Mouse (Mus musculus): ENCODE results near the gene Kdsr. TPM values are rescaled to one million over a fixed set of nuclear protein-coding genes. Genes with fewer than 3 reads are reported as not detected.

Gene Kdsr
- 25.6 and 31.8 TPM in 2 replicates for polyA plus RNA-seq (2015; fragmentation: Nextera tagmentation; extraction: Ambion mirVana)

GRCm38 (mm10) chr1:106759572-106760435 lies at the start of gene Kdsr:
Kdsr (minus strand) TSS chr1:106759727.
- peak; percentile 99 for ATAC-seq
- H3K9me3 ChIP-seq (ENCODE audit: low read length): no peaks in the 10 kb centered on the region
- peaks cover 12% of the 10 kb centered on the region; the same call in 1 of the 2 replicates for H3K4me1 ChIP-seq (ENCODE audit: insufficient read depth, low read depth, low read length)
- no peaks in the 10 kb centered on the region for H3K27me3 ChIP-seq (replicated peaks; ENCODE audit: insufficient read depth, low read length)
- WGBS: 2% methylated on average over 47 of the region's 51 CpGs
- peak; percentile 99 for DNase-seq (ENCODE audit: low spot score)
- H3K4me3 ChIP-seq (ENCODE audit: low read depth, low read length): peak within 1 kb of the TSS; percentile 75
- H3K27ac ChIP-seq (ENCODE audit: low read length): peak within 1 kb of the TSS; percentile 96
- peak within 1 kb of the TSS; percentile 83 for H3K9ac ChIP-seq (replicated peaks; ENCODE audit: low read depth)
- peak within 1 kb of the TSS; percentile 96 for H3K4me2 ChIP-seq (replicated peaks; ENCODE audit: low read depth, low read length)
- TF ChIP-seq CTCF (IDR thresholded peaks at IDR 0.05) (peak; percentile 43), EP300 (IDR thresholded peaks at IDR 0.05) (no peak)
- H3K36me3 ChIP-seq (ENCODE audit: insufficient read depth, low read length): no peaks in the 10 kb centered on the region

DNA sequence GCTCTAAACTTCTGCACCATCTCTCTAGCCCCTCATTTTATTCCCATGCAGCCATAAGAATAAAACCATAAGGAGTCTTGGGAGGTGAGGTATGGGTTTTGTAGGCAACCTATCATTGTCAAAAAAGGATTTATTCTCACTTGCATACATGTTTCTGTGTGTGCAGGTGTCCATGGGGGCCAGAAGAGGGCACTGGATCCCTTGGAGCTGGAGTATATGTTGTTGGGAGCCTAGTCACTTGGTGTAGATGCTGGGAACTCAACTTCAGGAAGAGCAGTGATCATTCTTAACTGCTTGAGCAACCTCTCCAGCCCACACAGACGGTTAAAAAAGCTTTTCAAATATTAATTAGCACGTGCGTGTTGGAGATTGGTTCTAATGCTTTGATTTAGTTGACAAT lies 40.4 kb upstream of the Kdsr start:
- TF ChIP-seq CTCF (IDR thresholded peaks at IDR 0.05) (peak; percentile 23; the same call in 1 of the 2 replicates), EP300 (IDR thresholded peaks at IDR 0.05) (no peak)
- Histone ChIP-seq H3K9ac (replicated peaks; ENCODE audit: low read depth) (no peak overlapping the region), H3K27ac (ENCODE audit: low read length) (no peak overlapping the region), H3K4me1 (ENCODE audit: insufficient read depth, low read depth, low read length) (no peaks in the 10 kb centered on the region), H3K4me2 (replicated peaks; ENCODE audit: low read depth, low read length) (no peak overlapping the region), H3K36me3 (ENCODE audit: insufficient read depth, low read length) (no peaks in the 10 kb centered on the region), H3K4me3 (ENCODE audit: low read depth, low read length) (no peak overlapping the region), H3K9me3 (ENCODE audit: low read length) (no peaks in the 10 kb centered on the region), H3K27me3 (replicated peaks; ENCODE audit: insufficient read depth, low read length) (no peaks in the 10 kb centered on the region)
- 86% methylated on average over 3 of the region's 3 CpGs for WGBS
- no peak for DNase-seq (ENCODE audit: low spot score)
- ATAC-seq: no peak

DNA sequence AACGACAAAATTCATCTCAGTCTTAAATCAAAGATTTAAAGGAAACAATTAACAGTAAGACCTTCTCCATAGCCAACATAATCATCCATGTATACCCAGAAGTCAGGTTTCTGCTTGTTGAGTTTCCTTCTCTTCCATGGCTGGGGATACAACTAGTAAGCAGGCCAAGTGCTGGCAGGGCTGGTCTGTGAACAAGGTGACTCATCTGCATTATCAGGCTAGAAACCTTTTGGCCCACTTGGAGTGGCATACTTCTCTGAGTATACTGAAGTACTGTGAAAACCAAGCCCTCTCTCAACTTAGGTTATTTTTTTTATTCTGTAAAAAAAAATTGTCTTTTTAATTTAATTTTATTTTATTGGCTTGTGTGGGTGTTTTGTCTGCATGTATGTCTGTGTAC lies 39.9 kb upstream of the Kdsr start:
- TF ChIP-seq EP300 (IDR thresholded peaks at IDR 0.05): no peak
- TF ChIP-seq CTCF (IDR thresholded peaks at IDR 0.05): no peak
- H3K27me3 ChIP-seq (replicated peaks; ENCODE audit: insufficient read depth, low read length): no peaks in the 10 kb centered on the region
- H3K4me1 ChIP-seq (ENCODE audit: insufficient read depth, low read depth, low read length): no peaks in the 10 kb centered on the region
- H3K36me3 ChIP-seq (ENCODE audit: insufficient read depth, low read length): no peaks in the 10 kb centered on the region
- WGBS: 46% methylated on average over 1 of the region's 1 CpGs
- no peak for DNase-seq (ENCODE audit: low spot score)
- no peaks in the 10 kb centered on the region for H3K9me3 ChIP-seq (ENCODE audit: low read length)
- H3K9ac ChIP-seq (replicated peaks; ENCODE audit: low read depth): no peak overlapping the region
- no peak for ATAC-seq
- no peak overlapping the region for H3K4me2 ChIP-seq (replicated peaks; ENCODE audit: low read depth, low read length)
- no peak overlapping the region for H3K4me3 ChIP-seq (ENCODE audit: low read depth, low read length)
- H3K27ac ChIP-seq (ENCODE audit: low read length): no peak overlapping the region

GRCm38 (mm10) chr1:106796987-106797779 lies 37.7 kb upstream of the Kdsr start:
- no peaks in the 10 kb centered on the region for H3K36me3 ChIP-seq (ENCODE audit: insufficient read depth, low read length)
- TF ChIP-seq EP300 (IDR thresholded peaks at IDR 0.05) (no peak), CTCF (IDR thresholded peaks at IDR 0.05) (no peak)
- peak overlapping the region; percentile 54 for H3K4me2 ChIP-seq (replicated peaks; ENCODE audit: low read depth, low read length)
- ATAC-seq (no peak), DNase-seq (ENCODE audit: low spot score) (no peak)
- no peaks in the 10 kb centered on the region for H3K4me1 ChIP-seq (ENCODE audit: insufficient read depth, low read depth, low read length)
- H3K9ac ChIP-seq (replicated peaks; ENCODE audit: low read depth): 0 out of 2 replicates have a peak overlapping the region, but pooled peaks have one; percentile 99
- WGBS: 64% methylated on average over 7 of the region's 7 CpGs
- no peaks in the 10 kb centered on the region for H3K9me3 ChIP-seq (ENCODE audit: low read length)
- H3K4me3 ChIP-seq (ENCODE audit: low read depth, low read length): peak overlapping the region; percentile 99
- no peak overlapping the region; the same call in 1 of the 2 replicates for H3K27ac ChIP-seq (ENCODE audit: low read length)
- H3K27me3 ChIP-seq (replicated peaks; ENCODE audit: insufficient read depth, low read length): no peaks in the 10 kb centered on the region

DNA sequence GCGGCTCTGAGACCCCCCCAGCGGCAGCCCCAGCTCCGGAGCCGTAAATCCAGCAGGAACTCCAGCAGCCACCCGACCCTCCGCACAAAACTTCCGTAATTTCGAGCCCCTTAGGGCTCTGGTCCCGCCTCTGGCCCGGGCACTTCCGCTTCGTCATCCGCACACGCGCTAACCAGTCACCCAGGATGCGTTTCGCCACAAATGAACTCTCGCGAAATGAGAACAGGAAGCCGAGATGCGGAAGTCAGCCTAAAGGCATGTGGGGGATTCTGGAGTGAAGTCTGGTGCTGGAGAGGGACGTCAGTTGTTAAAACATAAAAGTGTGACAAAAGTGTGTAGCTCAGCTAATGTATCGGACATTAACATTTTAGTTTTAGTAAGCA lies 37.0 kb upstream of the Kdsr start, which contains the start of gene Vps4b:
Gene Vps4b, minus strand, starts transcription at position 187 of the 383 bp plus-strand sequence.
- ATAC-seq (peak; percentile 99), DNase-seq (ENCODE audit: low spot score) (peak; percentile 98)
- TF ChIP-seq CTCF (IDR thresholded peaks at IDR 0.05): no peak
- TF ChIP-seq EP300 (IDR thresholded peaks at IDR 0.05): peak; percentile 85
- Histone ChIP-seq H3K27me3 (replicated peaks; ENCODE audit: insufficient read depth, low read length) (no peaks in the 10 kb centered on the region), H3K27ac (ENCODE audit: low read length) (peak within 1 kb of the TSS; percentile 98), H3K4me2 (replicated peaks; ENCODE audit: low read depth, low read length) (peak within 1 kb of the TSS; percentile 56), H3K4me3 (ENCODE audit: low read depth, low read length) (peak within 1 kb of the TSS; percentile 99), H3K9me3 (ENCODE audit: low read length) (no peaks in the 10 kb centered on the region), H3K36me3 (ENCODE audit: insufficient read depth, low read length) (no peaks in the 10 kb centered on the region), H3K9ac (replicated peaks; ENCODE audit: low read depth) (peak within 1 kb of the TSS; percentile 99), H3K4me1 (ENCODE audit: insufficient read depth, low read depth, low read length) (no peaks in the 10 kb centered on the region)
- under 1% methylated on average over 23 of the region's 23 CpGs for WGBS
